Mouse (Mus musculus) gastrocnemius, postnatal 14 days (tissue): ENCODE measurements around the gene Trim26. TPM values are rescaled to one million over a fixed set of nuclear protein-coding genes. Genes with fewer than 3 reads are reported as not detected.
"Not testable (repeated sequence)": the region's sequence is repeated elsewhere in the genome, so short reads cannot be mapped to it uniquely, and the experiment has no call there.

Source experiments
- DNase-seq: peaks from one replicate; pipeline ENCODE4 v3.0.0; 2021; ENCODE audit warnings: mixed read lengths
- intact Hi-C: fragments of 180-260 bp; cut with DNase I; formaldehyde crosslinking; loops from one replicate; pipeline ENCODE4 v1.15.1; 2025; ENCODE audit warnings: low total_unique reads
- total RNA-seq, 2 experiments: library from RNA; stranded (reverse); gene quantifications; 2 replicates each; pipeline ENCODE4 v1.2.3; 2021

Gene Trim26
- total RNA-seq, 2 experiments from 2014 or later, result 14.7 to 15.7 TPM

DNA sequence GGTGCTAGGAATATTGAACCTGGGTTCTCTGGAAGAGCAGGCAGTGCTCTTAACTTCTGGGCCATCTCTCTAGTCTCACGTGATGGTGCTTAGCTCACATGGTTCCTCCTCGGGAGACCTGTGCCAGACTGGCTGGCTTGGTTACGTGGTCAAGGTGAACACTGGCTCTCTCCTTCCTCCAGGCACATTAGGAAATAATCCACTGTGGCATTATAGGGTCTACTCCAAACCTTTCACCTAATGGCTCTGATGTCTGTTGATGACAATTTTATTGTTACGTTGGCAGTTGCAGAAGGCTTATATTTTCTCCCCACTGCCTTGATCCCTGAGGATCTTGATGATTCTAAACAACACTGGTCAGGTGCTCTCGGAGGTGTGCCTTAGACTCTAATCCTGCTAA is 12.0 kb downstream of the Trim26 start:
- DNase-seq, result no peak
- intact Hi-C loops, result no loop called here

- no peak for DNase-seq
- intact Hi-C loops, result no loop called here
Observed at GRCm38 (mm10) chr17:36849992-36850391, 13.1 kb downstream of the Trim26 start.

DNA sequence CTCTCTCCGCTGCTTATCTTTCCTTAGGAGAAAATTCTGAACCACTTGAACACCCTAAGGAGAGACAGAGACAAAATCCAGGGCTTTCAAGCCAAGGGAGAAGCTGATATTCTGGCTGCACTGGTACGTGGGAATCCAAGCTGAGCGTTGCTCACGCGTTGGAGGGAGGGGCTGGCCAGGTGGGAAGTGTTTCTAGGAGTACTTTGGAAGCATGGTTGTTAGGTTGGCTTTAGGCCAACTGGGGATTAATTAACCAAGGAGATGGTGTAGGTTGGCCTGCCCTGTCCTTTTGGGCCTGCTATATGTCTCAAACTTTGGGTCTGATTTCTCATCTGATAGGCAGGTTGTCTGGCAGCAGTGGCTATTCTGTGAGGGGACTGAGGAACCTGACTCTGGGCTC is 14.3 kb downstream of the Trim26 start:
- DNase-seq, result no peak
- intact Hi-C loops, result no loop called here

DNA sequence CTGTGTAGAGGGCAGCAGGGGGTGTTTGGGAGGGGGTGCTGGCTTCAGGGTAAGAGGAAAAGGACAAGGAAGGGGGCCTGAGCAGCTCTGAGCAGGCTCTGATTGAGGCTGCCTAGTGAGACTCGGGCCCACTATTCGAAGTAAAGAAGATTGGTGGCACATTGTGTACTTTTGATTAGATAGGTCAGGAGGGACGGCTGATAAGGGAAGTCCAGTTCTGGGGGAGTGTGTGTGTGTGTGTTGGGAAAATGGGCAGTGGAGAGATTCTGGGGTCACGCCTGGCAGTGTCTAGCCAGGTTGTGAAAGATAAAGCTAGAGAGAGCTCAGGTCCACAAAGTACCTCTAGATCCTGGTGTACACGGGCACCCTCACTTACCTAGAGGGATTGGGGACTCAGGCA is 14.7 kb downstream of the Trim26 start:
- DNase-seq, result no peak
- intact Hi-C loops, result no loop called here

GRCm38 (mm10) chr17:36855484-36855883 is 18.6 kb downstream of the Trim26 start:
- no peak for DNase-seq
- intact Hi-C loops, result no loop called here

- no peak for DNase-seq
- intact Hi-C loops, result no loop called here
Observed at GRCm38 (mm10) chr17:36856236-36856635, 19.3 kb downstream of the Trim26 start.

GRCm38 (mm10) chr17:36858181-36858580 is 21.2 kb downstream of the Trim26 start:
- no peak for DNase-seq
- intact Hi-C loops, result no loop called here

GRCm38 (mm10) chr17:36861680-36862079 is 24.7 kb downstream of the Trim26 start:
- DNase-seq, result no peak
- intact Hi-C loops, result no loop called here

- intact Hi-C loops, result no loop called here
- no peak for DNase-seq
Observed at GRCm38 (mm10) chr17:36866719-36867527, 30.0 kb downstream of the Trim26 start, which contains the start of gene Trim15. Trim15 (minus strand) TSS chr17:36867210.

- DNase-seq, result no peak
- intact Hi-C loops, result no loop called here
Observed at GRCm38 (mm10) chr17:36868836-36869235, 31.9 kb downstream of the Trim26 start.

- intact Hi-C loops, result no loop called here
- no peak for DNase-seq
Observed at GRCm38 (mm10) chr17:36869284-36869954, 32.5 kb downstream of the Trim26 start, which contains the start of gene Trim10. Trim10 (plus strand) TSS chr17:36869574.

GRCm38 (mm10) chr17:36869955-36870810 is 33.2 kb downstream of the Trim26 start:
- intact Hi-C loops, result no loop called here
- DNase-seq, result peak; percentile 16

- no peak for DNase-seq
- intact Hi-C loops, result no loop called here
Observed at GRCm38 (mm10) chr17:36874636-36875035, 37.7 kb downstream of the Trim26 start.

DNA sequence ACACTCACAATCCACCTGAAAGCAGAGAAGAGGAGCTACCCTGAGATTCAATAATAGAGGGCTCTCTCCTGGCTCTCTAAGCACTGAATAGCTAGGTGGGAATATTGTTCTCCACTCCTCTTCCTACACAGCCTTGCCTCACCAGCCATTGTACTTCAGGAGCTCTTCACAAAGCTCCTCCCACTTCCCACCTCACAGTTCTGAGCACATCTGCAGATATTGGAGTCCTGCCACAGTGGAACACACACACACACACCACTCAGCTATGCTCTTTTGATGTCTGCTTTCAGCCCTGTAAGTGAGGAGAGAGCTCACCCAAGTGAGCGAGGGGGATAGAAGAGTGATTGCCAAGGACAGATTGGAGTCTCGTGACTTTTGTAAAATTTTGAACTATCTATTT is 46.4 kb downstream of the Trim26 start:
- intact Hi-C loops, result no loop called here
- no peak for DNase-seq

DNA sequence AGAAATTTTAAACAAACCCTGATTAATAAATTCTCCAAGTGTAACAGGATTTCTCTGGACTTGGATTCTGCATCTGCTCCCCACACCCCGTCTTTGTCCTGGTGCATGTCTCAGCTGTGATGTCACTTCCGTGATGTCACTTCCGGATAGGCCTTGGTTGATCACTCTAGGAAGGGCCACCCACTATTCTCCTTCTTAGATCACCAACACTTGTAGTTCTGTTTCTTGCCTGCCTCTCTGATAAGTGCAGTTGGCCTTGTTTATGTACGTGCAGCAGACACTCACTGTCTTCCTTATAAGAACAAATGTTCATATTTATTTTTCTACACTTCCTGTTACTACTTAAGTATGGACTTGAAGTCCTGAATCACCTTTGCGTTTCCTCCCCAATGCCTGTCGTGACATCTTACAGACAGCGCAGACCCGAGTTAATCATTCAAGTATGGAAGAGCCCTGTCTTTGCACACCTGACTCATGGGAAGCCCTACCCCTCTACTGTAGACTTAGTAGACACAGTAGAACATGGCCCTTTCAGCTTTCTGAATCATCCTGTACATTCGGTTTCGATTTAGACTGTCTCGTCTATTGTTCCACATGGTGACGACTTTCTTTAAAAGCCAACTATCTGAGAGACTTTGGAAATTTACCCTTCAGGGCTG is 48.3 kb downstream of the Trim26 start:
- DNase-seq, result no peak
- intact Hi-C loops, result no loop called here

DNA sequence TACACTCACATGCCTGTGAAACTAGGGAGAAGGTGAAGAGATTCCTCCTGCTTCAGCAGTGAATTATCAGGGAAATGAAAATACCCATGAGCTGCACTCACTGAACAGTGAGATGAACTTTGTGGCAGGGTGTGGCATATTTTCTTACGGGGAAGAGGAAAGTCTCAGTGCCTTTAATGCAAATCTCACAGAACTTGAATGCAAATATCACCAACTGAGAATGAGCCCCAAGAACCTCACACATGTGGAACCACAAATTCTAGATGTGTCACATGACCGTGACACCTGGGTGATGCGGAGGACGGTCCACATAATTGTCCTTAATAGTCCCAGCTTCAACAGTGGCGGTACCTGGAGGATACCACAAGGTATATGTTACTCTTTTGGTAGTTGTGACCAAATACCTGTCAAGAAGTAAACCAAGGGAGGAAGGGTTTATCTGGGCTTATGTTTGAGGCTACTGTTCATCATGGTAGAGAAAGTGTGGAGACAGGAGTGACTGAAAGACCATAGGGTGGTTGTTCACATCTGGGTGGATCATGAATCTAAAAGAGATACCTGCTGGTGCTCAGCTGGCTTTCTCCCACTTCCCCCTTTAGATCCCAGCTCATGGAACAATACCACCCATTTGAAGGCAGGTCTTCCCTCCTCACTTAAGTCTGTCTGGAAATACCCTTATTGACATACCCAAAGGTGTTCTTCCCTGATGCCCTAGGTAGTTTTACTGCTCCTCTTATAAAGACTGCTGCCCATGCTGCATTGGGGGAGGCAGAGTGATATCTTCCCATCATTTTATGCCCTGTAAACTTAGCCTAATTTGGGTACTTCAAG is 53.4 kb downstream of the Trim26 start, which contains the start of gene Trim40:
Gene Trim40 (minus strand): TSS at position 51 of the 831 bp plus-strand sequence.
- no peak for DNase-seq
- intact Hi-C loops, result no loop called here

DNA sequence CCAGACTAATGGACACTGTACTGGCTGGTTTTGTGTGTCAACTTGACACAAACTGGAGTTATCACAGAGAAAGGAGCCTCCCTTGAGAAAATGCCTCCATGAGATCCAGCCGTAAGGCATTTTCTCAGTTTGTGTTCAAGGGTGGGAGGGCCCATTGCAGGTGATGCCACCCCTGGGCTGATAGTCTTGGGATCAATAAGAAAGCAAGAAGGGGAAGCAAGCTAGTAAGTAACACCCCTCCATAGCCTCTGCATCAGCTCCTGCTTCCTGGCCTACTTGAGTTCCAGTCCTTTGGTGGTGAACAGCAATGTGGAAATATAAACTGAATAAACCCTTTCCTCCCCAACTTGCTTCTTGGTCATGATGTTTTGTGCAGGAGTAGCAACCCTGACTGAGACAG is 54.6 kb downstream of the Trim26 start:
- DNase-seq, intact Hi-C loops: not testable (repeated sequence)

GRCm38 (mm10) chr17:36892362-36892761 is 55.4 kb downstream of the Trim26 start:
- DNase-seq, result no peak
- intact Hi-C loops, result no loop called here

GRCm38 (mm10) chr17:36893387-36893786 is 56.5 kb downstream of the Trim26 start:
- intact Hi-C loops, result no loop called here
- no peak for DNase-seq
